Mouse (Mus musculus) left cerebral cortex, postnatal 4 days (tissue): ENCODE measurements at regions not wholly inside any gene's neighbourhood (a gene's known extent, or its start where the extent isn't known, plus 50 kb on each side); places are given as distances from the start of the nearest gene placed in this dataset.

Experiments
- DNase-seq: peaks from one replicate; pipeline ENCODE4 v3.0.0-alpha.2; 2022
- intact Hi-C: fragments of 180-260 bp; cut with DNase I; formaldehyde crosslinking; loops from one replicate; pipeline ENCODE4 v1.15.1; 2025

DNA sequence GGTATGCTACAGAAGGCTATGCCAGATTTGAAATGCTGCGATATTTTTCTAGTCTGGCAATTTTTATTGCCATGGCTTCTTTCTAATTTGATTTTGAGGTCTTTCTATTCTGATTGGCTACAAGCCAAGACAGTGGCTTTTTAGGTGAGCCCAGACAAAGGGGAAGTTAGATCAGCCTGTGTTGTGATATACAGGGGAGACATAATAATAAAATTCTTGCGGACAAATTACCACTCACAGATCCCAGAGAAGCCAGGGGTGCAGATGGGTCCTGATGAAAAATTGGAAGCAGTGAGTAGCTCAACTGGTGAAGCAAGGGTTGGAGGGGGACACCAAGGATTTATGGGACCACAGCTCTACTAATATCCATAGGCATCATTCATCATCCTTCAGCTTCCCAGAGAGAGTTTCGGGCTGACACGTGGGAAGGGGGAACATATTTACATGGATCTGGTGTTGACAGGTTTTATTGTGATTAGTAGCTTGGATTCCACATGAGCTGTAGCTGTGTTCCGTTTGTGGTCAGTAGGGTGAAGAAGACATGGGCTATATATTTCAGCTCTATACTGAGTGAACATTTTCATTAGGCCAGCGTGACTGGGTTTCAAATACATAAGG is 190.0 kb downstream of the Gm5447 start:
- intact Hi-C loops, result no loop called here
- no peak for DNase-seq

DNA sequence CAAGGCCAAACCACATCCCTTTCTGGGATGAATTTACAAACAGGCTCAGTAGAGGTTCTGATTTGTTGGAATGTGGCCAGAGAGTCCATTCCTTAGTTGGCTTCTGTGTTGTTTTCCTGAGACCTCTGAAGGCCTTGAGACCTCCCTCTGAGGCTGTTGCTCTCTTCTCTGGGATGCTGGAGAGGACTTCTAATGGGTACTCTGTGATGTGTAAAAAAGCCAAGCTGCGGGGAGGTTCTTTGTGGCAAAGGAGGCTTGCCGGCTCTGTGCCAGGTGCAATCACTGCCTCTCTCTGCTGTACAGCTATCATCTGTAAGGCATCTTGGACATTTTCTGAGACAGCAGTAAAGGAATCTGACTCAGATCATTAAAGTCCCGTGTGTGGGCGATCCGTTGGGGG is 192.3 kb downstream of the Gm5447 start:
- DNase-seq, result peak; percentile 13

DNA sequence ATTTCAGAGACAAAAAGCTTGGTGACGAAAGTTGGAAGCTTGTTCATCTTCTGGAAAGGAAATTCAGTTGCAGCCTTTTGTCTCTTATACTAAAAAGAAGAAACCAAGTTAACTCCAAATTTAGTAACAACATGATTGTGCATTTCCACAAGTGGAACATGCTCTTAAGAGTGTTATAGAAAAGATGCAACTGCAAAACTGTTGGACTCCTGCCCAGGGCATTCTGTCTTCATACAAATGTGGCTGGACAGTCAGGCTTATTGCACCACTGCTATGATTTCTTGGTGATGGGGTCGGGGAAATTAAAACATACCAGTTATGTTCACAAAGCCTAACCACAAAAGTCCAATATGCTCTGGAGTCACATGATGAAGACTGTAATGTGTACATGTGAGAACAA is 194.8 kb downstream of the Gm5447 start:
- intact Hi-C loops, result no loop called here
- DNase-seq, result no peak

More for the DNA sequence above, 192.3 kb downstream of the Gm5447 start:
- intact Hi-C loops, result no loop called here

DNA sequence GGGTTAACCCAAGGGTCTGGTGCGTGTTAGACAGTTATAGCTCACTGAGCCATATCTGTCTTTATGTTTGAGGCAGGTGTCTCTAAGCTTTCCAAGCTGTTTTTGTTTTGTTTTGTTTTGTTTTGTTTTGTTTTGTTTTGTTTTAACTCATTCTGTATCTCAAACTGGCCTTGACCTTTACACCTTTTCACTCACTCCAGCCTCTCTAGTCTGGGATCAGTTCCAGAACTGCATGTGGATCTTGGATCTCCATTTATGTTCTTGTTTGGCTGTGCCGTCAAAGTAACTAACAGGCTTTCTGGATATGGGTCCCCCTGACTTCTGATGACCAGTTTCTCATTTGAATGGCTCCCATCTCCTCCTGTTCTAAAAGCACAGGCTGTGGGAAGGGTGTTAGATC is 197.7 kb downstream of the Gm5447 start:
- DNase-seq, result no peak
- intact Hi-C loops, result no loop called here

DNA sequence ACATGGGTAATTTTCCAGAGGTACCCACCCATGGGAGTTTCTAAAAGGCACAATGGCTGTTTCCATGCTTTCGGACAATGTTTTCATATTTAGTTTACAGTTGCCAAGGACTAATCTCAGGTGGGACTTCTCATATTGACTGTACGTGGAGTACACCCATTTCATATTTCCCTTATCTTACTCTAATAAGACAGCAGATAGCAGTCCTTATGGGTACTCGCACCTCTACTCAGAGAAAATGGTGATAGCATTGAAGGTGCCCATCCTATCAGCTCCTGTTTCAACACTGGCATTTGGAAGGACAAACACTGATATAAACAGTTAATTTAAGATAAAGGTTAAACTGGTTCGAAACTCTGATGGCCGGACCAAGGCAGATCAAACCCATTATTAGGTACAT is 198.6 kb downstream of the Gm5447 start:
- intact Hi-C loops, result no loop called here

DNA sequence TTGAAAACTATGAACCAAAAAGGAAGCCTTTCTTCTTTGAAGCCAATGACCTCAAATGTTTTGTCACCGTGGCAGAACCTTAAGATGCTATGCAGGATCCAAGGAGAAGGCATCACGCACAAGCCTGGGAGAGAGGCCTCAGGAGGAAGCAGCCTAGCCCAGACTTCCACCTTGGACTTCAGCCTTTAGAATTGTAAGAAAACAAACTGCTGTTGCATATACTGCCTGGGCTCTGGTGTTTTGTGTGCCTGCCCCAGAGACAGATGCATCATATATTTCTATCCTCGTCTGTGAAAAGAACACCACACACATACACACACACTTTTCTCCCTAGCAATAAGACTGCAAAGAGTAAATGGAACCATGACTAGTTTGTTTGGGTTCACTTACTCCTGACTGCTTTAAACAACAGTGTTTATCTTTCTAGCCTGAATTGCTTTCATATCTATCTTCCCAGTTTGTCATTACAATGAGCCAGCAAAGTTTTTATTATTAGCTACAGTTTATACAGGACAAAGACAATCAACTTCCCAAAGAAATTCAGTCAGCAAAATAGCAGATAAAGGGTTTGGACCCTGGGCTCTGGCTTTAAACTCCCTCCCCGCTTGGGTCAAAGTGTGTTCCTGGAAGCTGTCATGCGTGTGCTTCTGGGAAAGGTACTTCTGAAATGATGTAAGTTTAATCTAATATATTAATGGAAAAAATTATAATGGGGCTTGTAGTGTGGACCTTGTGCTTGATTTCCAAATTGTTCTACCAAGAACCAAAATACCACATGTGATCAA is 204.2 kb downstream of the Gm5447 start:
- no peak for DNase-seq
- intact Hi-C loops, result no loop called here

More for the DNA sequence above, 198.6 kb downstream of the Gm5447 start:
- DNase-seq, result no peak

DNA sequence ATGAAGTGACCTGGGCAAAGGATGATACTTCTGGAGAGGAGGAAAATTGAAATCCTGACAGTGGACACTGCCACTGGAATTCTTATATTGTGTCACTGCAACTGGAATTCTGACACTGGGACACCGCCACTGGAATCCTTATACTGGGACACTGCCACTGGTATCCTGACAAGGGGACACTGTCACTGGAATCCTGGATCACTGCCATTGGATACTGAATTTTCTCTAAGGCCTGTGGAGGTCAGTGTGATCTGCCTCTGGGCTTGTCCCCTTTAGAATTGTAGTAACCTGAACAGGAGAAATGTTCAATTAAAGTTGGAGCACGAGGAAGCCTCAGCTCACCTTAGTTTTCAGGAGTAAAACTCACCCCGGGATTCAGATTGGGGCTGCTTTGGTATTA is 205.0 kb downstream of the Gm5447 start:
- DNase-seq, result no peak
- intact Hi-C loops, result no loop called here

DNA sequence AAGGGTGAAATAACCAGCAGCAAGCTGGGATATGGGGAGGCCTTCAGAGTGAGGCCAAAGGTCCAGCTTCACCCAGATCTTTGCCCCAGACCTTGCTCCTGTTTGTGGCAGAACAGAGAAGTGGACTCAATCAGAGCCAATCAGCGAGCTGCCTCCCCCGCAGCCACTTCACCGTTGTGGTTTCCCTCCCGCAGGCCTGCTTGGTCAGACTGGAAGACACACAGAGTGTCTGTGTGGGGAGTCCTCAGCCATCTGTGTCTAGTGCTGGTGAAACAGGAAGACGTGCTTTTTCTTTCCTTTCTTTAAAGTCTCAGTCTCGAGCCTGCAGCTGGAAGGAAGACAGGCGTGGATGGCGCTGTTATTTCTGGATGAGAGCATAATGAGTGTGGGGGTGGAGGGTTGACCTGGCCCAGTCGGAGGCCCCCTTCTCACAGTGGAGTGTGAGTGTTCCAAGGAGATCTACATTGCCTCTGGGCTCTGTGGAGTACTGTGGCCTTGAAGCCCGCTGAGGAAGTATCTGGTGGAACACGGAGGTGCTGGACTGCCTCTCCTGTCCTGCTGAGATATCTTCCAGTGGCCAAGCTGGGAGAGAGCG is 205.5 kb downstream of the Gm5447 start:
- intact Hi-C loops, result no loop called here
- DNase-seq, result peak; percentile 13

DNA sequence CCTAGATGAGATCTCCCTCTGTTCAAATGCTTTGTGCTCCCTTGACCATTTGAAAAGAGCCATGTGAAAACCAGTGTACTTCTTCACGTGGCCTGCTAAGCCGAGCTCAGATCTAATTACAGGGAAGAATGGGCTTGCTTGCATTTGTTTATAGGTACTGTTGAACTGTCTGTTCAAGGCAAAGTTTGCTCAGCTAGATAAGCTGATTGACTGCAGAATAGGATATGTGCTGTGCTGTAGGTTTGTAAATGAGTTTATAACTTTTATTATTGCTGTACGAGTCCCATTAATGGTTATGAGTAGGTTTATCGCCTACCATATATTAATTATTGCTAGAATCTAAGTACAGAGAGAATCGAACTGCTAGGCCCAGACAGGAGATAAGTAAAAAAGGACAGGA is 207.5 kb downstream of the Gm5447 start:
- intact Hi-C loops, result no loop called here
- DNase-seq, result no peak

DNA sequence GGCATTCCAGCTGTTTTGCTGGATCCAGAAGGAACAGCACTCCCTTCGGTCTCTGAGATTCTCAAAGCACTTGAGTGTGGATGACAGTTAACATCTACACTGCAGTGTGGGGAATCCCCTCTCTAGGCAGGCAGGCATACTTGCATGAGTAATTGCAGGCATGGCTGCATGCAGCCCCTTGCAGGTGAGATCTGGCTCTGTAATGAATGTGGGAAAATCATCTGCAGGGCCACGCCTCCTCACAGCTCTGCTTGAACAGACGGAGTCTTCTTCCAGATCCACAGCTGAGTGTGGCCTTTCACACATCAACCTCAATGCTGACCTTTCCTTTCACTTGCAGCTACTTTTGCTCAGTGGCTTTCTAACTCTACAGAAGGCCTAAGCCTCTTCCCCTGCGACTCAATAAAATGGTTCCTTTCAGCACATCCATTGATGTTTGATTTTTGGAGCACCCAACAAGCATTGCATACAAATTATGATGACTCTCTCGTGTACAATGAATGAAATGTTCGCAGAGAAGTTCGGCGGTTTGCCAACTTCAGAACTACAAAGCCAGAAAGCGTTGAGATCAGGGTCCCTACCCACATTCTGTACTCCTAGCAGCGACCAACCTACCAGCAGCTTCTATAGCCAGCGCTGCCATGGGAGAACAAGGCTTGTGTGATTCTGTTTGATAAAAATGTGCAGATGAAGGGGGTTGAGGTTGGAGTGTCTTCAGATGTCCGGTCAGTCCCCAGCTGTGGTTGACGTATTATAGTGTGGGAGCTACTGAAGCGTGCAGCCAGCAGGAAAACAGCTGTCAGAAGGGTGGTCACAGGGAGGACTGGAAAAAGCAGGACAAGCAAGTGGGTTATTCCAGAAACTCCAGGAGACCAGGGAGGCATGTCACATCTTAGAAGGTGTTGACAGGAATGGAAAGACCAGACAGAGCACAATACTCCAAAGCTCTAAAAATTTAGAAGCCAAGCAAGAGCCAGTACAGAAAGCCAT is 211.1 kb downstream of the Gm5447 start:
- intact Hi-C loops, result no loop called here
- peak; percentile 10 for DNase-seq

DNA sequence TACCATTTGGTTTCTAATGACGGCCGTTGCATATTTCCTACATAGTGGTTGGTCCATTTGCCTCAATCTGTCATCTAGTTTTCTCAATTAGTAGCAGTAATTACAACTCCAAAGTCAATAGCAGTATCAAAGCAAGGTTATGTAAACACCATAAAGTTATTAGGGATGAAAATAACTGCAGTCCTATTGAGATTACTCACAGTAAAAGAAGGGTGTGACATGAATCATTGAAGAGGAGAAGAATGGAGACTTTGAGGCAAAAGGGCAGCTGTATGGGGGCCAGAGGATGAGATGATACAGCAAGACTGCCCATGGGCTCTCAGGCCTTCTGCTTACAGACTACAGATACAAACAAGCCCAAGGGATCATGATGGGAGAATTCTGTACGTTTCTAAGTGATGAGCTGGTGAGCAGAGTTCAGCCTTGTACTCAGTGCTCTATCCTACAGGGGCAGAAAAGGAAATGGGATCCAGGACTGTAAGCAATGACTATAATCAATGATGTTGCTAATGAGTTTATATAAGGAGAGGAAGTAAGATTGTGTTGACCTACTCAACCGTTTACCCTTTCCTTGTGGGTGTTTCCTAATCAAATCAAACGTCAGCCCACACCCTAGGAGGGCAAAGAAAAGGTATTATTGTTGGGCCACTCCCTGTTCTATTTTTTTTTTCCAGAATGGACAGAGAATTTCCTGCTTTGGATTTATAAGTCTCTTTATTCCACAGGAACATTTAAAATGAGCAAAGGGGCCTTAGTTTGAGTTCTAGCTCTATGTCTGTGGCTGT is 213.0 kb downstream of the Gm5447 start:
- intact Hi-C loops, result no loop called here
- no peak for DNase-seq

DNA sequence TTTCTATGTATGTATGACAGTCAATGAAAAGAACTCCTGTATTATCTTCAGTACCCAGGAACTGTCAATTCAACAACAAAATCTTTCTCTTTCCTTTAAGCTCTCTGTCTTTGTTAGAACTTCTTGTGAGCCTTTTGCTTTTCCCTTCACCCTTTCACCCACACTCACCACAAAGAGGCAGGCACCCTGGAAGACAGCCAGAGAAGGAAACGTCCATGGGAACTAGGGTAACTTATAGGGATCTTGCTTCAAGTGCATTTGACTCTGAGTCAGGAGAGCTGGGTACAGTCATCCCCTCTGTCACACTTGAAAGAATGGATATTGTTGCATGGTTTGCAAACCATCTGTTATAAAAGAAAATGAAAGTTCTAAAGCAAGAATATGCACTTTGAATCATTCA is 215.1 kb downstream of the Gm5447 start:
- intact Hi-C loops, result no loop called here
- no peak for DNase-seq

DNA sequence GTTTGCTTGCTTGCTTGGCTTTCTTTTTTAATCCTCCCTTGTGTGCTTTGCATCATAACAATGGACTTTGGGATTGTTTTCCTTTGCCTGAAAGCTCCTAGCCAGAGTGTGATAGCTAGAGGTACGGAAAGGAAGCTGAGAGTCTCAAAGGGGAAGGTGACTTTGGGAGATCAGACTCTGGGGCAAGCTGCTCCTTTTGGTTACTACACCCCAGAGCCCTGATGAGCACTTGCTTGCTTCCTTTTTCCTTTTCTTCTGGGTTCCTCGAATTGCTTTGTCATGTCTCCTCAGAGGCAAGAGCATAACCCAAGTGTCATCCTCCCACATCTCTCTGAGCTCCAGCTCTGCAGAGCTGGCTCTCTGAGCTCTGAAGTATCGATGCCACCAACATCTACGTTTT is 216.0 kb downstream of the Gm5447 start:
- DNase-seq, result no peak
- intact Hi-C loops, result no loop called here

DNA sequence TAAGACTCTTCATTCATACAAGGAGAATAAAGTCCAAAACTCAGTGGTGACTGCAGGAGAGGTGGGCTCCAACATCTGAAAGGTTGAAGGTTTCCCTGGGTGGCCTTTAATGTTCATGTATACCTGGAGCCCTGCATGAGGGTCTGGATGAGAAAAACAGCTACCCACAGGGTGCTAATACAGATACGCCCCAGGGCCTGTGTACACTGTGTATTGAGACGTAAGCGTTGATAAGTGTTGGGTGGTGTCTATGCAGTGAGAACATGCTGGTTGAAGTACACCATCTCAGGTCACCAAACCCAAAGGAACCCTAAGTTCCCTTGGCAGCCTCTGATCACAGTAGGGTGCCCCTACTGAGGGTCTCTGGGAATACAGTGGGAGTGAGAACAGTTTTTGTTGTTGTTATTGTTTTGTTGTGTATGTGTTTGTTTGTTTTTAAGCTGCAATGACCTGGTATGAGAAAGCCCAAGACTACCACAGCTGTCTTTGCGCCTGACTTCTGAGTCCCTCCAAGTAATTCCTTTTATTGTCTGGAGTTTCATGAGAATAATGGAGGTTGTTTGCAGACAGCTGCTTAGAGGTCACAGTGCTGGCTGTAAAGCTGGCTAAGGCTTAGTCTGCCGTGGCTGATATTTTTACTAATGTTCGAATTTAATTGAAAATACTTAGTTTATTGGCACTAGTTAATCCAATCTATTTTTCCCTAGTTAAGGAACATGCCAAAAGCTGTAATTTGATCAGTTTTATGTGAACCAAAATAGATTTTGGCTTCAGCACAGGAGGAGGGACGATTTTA is 217.5 kb downstream of the Gm5447 start:
- DNase-seq, result no peak
- intact Hi-C loops, result no loop called here

DNA sequence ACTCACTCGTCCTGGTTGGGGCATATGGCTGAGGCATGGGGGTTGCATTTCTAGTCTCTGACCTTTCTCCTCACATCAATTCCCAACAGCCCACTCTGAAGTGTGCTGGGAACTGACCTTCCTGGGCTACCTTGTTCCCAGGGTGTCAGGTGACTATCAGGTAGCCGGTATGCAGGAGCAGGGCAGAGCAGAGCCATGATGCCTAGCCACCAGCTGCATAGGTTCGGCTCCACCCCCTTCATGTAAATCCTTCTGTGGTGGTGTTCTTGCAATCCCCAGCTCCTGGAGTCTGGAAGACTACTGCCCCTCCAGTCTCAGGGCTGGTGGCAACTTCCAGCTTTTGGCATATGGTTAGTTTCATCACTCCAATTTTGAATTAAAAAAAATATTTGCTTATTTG is 221.0 kb downstream of the Gm5447 start:
- intact Hi-C loops, result no loop called here
- no peak for DNase-seq

DNA sequence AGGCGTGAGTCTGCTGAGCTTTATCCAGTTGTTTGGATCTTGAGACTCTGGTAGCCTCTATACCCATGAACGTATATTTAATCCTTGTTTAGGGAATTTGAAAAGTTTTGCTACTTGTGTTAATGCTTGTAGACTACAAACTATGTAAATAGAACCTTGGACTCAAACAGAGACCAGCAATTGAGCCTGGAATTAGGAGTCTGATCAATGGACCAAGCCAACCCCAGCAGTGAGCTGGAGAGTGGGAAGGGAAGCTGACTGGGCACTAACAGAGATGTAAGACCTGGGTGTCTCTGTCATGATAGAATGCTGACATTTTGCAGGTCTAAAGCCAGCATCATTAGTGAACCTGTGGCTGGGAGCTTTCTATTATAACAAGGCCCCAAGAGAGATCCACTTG is 222.5 kb downstream of the Gm5447 start:
- DNase-seq, result no peak
- intact Hi-C loops, result no loop called here

DNA sequence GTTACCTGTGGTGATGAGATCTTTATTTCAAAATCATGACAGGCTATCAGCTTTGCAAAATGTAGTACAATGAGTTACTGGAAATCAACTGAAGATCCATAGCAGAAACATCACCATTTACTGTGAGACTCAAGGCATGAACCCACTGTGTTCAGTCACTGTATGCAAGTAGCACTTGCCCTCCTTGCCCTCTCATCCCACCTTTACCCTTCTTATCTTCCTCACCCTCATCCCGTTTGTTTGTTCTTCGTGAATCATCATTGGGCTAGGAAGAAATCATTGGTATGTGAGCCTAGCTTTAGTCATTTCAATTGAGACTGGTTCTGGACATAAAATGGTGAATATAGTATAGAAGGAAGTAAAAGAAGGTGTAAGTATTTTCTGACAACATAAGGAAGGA is 223.6 kb downstream of the Gm5447 start:
- DNase-seq, result no peak
- intact Hi-C loops, result no loop called here

DNA sequence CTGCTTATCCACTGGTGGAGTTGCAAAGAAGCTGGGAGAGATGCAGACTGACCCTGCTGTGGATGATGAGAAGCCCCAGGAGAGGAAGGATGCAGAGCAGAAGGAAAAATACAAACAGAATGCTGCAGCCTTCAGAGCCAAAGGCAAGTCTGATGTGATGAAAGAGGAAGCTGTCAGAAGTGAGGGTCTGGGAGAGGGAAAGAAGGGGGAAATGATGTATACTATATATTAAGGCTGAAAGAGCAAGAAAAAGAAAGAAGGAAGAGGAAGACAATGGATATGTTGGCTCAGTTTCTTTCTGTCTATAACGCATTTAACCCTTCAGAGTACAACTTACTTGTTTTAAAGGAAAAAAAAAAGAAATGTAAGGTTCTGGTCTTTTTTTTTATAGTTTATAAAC is 225.4 kb downstream of the Gm5447 start:
- no peak for DNase-seq
- intact Hi-C loops, result no loop called here

DNA sequence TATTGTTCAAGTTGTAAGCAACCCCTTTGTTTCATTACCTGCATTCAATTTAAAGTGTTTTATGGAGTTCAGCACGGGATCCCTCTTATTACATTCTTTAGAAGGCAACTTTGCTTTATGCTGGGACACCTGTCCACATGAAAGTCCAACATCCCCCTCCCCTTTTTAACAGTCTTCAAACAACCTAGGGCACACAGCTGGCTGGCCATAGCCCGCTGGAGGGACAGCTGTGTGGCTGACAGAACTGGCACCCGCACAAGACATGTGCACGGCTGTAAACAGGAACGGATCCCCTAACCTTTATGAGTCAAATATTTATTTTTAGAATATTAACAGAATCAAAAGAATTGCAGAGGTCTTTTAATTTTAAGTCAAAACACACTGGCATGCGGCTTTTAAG is 230.1 kb downstream of the Gm5447 start:
- intact Hi-C loops, result no loop called here
- no peak for DNase-seq

DNA sequence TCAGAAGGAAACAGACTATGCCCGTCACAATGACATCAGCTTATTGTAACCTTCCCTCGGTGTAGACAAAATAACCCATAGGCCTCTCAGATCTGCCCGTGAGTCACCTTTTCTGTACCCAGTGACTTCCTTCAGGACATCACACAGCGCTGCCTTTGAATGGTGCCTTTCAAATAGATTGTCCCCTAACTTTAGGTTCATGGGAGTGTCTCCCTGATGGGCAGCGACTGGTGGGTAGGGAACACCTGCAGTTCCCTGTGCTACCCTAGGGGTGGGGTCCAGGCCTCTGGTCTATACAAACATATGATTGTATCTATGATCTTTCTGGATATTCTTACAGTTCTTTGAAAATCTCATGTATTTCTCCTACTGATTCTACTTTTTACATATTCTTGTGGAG is 232.4 kb downstream of the Gm5447 start:
- intact Hi-C loops, result no loop called here
- no peak for DNase-seq
